Mouse (Mus musculus): ENCODE measurements around the gene Spata1.

DNA sequence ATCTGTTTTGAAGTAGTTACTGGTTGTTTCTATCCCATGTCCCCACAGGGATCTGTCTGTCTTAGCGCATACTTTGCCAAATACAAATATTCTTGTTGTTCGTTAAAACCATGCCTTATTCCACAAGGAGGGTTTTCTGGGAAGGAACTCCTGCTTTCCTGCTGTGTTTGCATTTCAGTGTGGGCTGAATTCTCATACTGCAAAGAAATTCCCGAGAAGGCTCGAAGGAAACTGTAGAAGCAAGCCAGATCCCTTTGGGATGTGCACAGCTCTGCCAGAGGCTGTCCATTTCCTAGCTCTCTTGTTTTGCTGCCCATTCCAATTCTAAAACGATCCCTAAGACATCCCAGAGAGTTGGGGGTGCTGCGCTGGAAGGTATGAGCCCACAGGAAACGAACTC lies 59.1 kb downstream of the Spata1 start:
- TF ChIP-seq CTCF (IDR thresholded peaks at IDR 0.05; ENCODE audit: low read depth, low read length) = no peak
- TF ChIP-seq POLR2A (IDR thresholded peaks at IDR 0.05; ENCODE audit: extremely low read depth, insufficient read depth, low read length) = no peak

Data from liver, adult 2 months (tissue).